Mouse (Mus musculus): ENCODE results near the gene Nsmce1.

- no peak for TF ChIP-seq CTCF (IDR thresholded peaks at IDR 0.05; ENCODE audit: extremely low read depth, insufficient read depth, low read length)
- TF ChIP-seq POLR2A (IDR thresholded peaks at IDR 0.05; ENCODE audit: extremely low read depth, insufficient read depth, low read length): no peak
Observed at GRCm38 (mm10) chr7:125491760-125492159, 364 bp upstream of the Nsmce1 start.

Measured in cortical plate, adult 2 months (tissue).